Mouse (Mus musculus): ENCODE data around the gene Lyl1. TPM values are rescaled to one million over a fixed set of nuclear protein-coding genes. Genes with fewer than 3 reads are reported as not detected.
"Not testable (repeated sequence)": the region's sequence is repeated elsewhere in the genome, so short reads cannot be mapped to it uniquely, and the experiment has no call there.

The Lyl1 gene
- total and polyA plus RNA-seq, 3 experiments = 88.7 to 149 (median 136) TPM

DNA sequence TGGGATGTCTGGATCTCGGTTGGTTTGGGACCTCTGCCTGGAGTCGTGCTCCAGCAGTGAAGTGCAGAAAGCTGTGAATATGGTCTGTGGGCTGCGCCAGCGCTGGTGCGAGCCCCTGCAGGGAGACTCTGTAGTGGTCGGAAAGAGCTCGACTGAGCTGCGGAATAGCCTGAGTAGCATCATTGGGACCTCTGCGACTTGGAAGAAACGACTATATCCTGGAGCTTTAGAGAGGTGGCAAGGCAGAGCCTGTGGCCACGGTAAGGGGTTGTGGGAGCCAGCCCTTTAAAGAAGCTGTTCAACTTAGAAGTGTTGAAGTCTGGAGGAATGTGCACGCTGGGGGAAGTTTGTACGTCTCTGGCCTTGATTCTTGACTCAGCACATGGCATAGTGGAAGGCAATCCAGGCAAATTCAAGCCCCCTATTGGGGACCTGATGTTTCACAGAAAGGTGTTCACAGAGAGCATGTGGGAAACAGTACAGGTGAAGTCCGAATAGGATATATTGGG lies 35.8 kb upstream of the Lyl1 start (continued):
- TF ChIP-seq UBTF (IDR thresholded peaks at IDR 0.05; ENCODE audit: borderline replicate concordance, insufficient read depth, low read depth, low read length) (no peak), MXI1 (IDR thresholded peaks at IDR 0.05; ENCODE audit: low read depth, low read length) (no peak; the same call in none of the 2 replicates), ZC3H11A (IDR thresholded peaks at IDR 0.05; ENCODE audit: low read depth, low read length) (no peak), RCOR1 (IDR thresholded peaks at IDR 0.05; ENCODE audit: low read depth, low read length) (no peak), KAT2A (conservative IDR thresholded peaks at IDR 0.05; ENCODE audit: low read depth, low read length) (no peak), JUND (IDR thresholded peaks at IDR 0.05; ENCODE audit: low read depth, low read length) (no peak), GABPA (IDR thresholded peaks at IDR 0.05; ENCODE audit: low read depth, low read length) (no peak)

DNA sequence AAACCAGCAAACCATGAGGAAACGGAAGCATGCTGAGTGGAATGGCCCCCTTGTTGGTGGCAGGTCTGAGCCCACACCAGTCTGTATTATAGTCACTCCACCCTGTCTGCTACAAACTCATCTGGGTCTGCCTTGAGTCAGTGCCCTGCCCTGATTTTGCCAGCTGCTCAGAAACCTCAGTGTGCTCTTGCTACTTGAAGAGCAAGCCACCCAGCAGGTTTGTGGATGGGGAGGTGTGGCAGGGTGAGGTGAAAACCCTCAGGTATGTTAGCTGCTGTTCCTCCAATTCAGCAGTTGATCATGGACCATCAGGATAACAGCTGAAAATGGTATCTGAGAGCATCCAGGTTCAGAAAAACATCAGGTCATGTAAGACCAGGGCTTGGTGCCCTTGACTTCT lies 33.2 kb upstream of the Lyl1 start:
- Histone ChIP-seq H3K4me3 (ENCODE audit: control insufficient read depth in 1 of 2, insufficient read depth in 1 of 2, low read depth in 2 of 2, low read length in 2 of 2) (no peak overlapping the region), H3K27me3 (ENCODE audit: control insufficient read depth in 1 of 2, insufficient read depth in 2 of 2, low read length in 2 of 2) (no peaks in the 10 kb centered on the region), H3K79me2 (ENCODE audit: control insufficient read depth, insufficient read depth, low read length, poor library complexity) (peaks cover 28% of the 10 kb centered on the region), H3K27ac (ENCODE audit: control insufficient read depth, low read depth, low read length) (no peak overlapping the region), H3K36me3 (ENCODE audit: control insufficient read depth in 1 of 2, insufficient read depth in 2 of 2, low read length in 2 of 2) (peaks cover 0 to 10% of the 10 kb centered on the region in 2 experiments; a peak in 2 of 4 replicates), H3K9ac (ENCODE audit: control insufficient read depth, low read depth, low read length, poor library complexity, severe bottlenecking) (no peak overlapping the region), H3K9me3 (replicated peaks; ENCODE audit: insufficient read depth, low read length) (no peaks in the 10 kb centered on the region), H3K4me1 (ENCODE audit: control insufficient read depth in 1 of 2, insufficient read depth in 2 of 2, low read length in 2 of 2) (peaks cover 0 to 15% of the 10 kb centered on the region in 2 experiments; a peak in 2 of 4 replicates)
- DNase-seq (ENCODE audit: low read depth, low spot score) = no peak
- peak; percentile 16; the same call in 1 of the 2 replicates for TF ChIP-seq ZMIZ1 (IDR thresholded peaks at IDR 0.05; ENCODE audit: low read depth, low read length)
- TF ChIP-seq RAD21 (IDR thresholded peaks at IDR 0.05; ENCODE audit: low read depth, low read length) = no peak

DNA sequence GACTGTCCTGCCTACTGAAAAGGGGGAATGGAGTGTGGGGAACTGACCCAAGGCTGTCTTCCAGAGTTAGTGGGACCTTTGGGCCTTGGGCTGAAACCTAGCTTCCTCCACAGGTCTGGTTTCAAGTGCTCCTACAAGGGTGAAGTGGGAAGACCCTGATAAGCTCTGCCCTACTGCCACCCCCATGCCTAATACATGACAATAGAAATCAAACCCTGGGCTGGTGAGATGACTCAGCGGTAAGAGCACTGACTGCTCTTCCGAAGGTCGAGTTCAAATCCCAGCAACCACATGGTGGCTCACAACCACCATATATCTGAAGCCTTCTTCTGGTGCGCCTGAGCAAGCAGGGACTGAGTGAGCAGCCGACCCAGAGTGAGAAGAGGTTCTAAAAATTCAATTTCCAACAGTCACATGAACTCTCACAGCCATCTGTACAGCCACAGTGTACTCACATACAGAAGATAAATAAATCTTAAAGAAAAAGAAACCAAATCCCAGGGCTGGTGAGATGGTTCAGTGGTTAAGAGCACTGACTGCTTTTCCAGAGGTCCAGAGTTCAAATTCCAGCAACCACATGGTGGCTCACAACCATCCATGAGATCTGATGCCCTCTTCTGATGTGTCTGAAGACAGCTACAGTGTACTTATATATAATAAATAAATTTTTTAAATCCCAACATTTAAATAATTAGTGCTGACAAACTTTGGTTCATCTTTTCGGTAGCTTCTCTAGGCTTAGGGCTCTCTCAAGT lies 32.3 kb upstream of the Lyl1 start:
- Histone ChIP-seq H3K9ac (ENCODE audit: control insufficient read depth, low read depth, low read length, poor library complexity, severe bottlenecking) (no peak overlapping the region), H3K9me3 (replicated peaks; ENCODE audit: insufficient read depth, low read length) (no peaks in the 10 kb centered on the region), H3K27me3 (ENCODE audit: control insufficient read depth in 1 of 2, insufficient read depth in 2 of 2, low read length in 2 of 2) (no peaks in the 10 kb centered on the region), H3K79me2 (ENCODE audit: control insufficient read depth, insufficient read depth, low read length, poor library complexity) (peaks cover 26% of the 10 kb centered on the region), H3K4me1 (ENCODE audit: control insufficient read depth in 1 of 2, insufficient read depth in 2 of 2, low read length in 2 of 2) (peaks cover 0 to 12% of the 10 kb centered on the region in 2 experiments; a peak in 1 of 4 replicates), H3K36me3 (ENCODE audit: control insufficient read depth in 1 of 2, insufficient read depth in 2 of 2, low read length in 2 of 2) (peaks cover 4 to 10% of the 10 kb centered on the region in 2 experiments; a peak in 3 of 4 replicates), H3K4me3 (ENCODE audit: control insufficient read depth in 1 of 2, insufficient read depth in 1 of 2, low read depth in 2 of 2, low read length in 2 of 2) (no peak overlapping the region), H3K27ac (ENCODE audit: control insufficient read depth, low read depth, low read length) (no peak overlapping the region)
- TF ChIP-seq GATA1 (IDR thresholded peaks at IDR 0.05; ENCODE audit: low read depth, low read length) (no peak), HCFC1 (IDR thresholded peaks at IDR 0.05; ENCODE audit: low read depth, low read length) (no peak), KAT2A (conservative IDR thresholded peaks at IDR 0.05; ENCODE audit: low read depth, low read length) (no peak), POLR2AphosphoS5 (IDR thresholded peaks at IDR 0.05; ENCODE audit: borderline replicate concordance, low read depth, low read length) (no peak), UBTF (IDR thresholded peaks at IDR 0.05; ENCODE audit: borderline replicate concordance, insufficient read depth, low read depth, low read length) (no peak), RCOR1 (IDR thresholded peaks at IDR 0.05; ENCODE audit: low read depth, low read length) (no peak), POLR2AphosphoS2 (IDR thresholded peaks at IDR 0.05; ENCODE audit: low read length) (no peak), NELFE (IDR thresholded peaks at IDR 0.05; ENCODE audit: low read depth, low read length) (no peak)
- no peak for DNase-seq (ENCODE audit: low read depth, low spot score)

DNA sequence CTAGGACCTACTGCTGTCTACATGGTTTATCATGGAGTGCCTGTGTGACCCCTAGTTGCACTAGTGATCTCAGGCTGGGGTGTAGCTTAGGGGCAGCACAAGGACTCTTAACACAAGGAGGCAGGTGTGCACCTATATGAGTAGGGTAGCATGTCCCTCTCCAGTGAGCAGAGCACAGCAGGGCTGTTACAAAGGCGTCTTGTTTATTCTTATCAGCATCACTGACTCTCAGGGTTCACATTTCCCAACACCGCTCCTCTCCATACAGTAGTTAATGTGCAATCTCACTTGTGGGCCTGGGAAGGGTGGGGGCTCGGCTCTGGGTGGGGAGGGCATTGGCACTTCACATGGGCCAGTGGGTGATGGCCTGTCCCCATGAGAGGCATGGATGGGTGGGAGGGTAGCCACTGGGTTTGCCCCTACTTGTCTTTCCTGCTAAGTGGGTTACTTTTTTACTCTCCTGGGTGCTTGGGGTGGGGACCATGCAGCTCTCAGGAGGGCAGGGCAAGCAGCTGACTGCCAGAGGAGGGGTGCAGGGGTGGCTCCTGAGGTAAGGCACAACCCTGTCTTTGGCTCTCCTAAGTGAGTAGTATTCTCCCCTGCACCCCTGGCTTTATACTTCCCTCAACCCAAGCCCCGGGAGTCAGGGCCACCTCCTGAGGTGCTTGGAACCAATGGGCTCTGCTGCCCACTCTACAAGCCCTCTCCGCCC lies 30.8 kb upstream of the Lyl1 start:
- H3K4me3 ChIP-seq (ENCODE audit: control insufficient read depth in 1 of 2, insufficient read depth in 1 of 2, low read depth in 2 of 2, low read length in 2 of 2); H3K9me3 ChIP-seq (replicated peaks; ENCODE audit: insufficient read depth, low read length); H3K27me3 ChIP-seq (ENCODE audit: control insufficient read depth in 1 of 2, insufficient read depth in 2 of 2, low read length in 2 of 2); H3K9ac ChIP-seq (ENCODE audit: control insufficient read depth, low read depth, low read length, poor library complexity, severe bottlenecking); H3K27ac ChIP-seq (ENCODE audit: control insufficient read depth, low read depth, low read length); DNase-seq (ENCODE audit: low read depth, low spot score): not testable (repeated sequence)
- peaks cover 4 to 10% of the 10 kb centered on the region in 2 experiments for H3K36me3 ChIP-seq (ENCODE audit: control insufficient read depth in 1 of 2, insufficient read depth in 2 of 2, low read length in 2 of 2)
- H3K79me2 ChIP-seq (ENCODE audit: control insufficient read depth, insufficient read depth, low read length, poor library complexity) = peaks cover 13% of the 10 kb centered on the region
- peaks cover 0 to 12% of the 10 kb centered on the region in 2 experiments; a peak in 1 of 4 replicates for H3K4me1 ChIP-seq (ENCODE audit: control insufficient read depth in 1 of 2, insufficient read depth in 2 of 2, low read length in 2 of 2)
